In the genomic region with DNA sequence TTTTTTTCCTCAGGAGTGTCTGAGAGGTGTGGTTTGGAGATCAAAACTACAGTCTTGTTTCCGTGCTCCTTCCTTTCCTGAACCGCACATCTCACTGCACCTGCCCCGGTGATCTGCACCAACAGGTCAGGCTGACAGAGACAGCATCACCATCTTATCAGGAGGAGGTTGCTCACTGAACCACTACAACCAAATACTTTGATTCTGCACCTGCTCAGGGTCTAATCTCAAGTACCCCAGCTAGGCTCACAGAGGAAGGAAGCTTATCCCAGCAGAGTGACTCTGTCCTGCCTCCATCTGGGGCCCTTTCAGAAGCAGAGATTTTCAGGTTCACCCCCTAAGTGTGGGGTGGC, we compare ENCODE assay signal across 8 mouse cellular contexts. TPM values are rescaled to one million over a fixed set of nuclear protein-coding genes. Genes with fewer than 3 reads are reported as not detected.
DNase-seq lines count a peak whose midpoint lies in the region; ATAC-seq and TF ChIP-seq lines count a peak whose summit lies in the region.

No protein-coding gene starts in this region.

- DNase-seq in lung, postnatal 10 days = no peak
- no peak for DNase-seq in liver, embryonic 13.5 days
- no peak for DNase-seq in stomach, postnatal 0 days (ENCODE audit: low spot score)
- no peak for DNase-seq in left cerebral cortex, adult 18-20 months (ENCODE audit: low spot score in 2 of 2)
- DNase-seq in testis, postnatal 14 days (ENCODE audit: low spot score) = no peak
- DNase-seq in layer of hippocampus, adult 9-10 months (ENCODE audit: low spot score) = no peak

- H3K9ac ChIP-seq in lung, embryonic 15.5 days = no peak overlapping the region
- no peak overlapping the region for H3K9ac ChIP-seq in forebrain, embryonic 12.5 days
- no peak overlapping the region for H3K9ac ChIP-seq in liver, embryonic 13.5 days
- H3K9ac ChIP-seq in stomach, postnatal 0 days (ENCODE audit: low read length) = no peak overlapping the region

- TF ChIP-seq CTCF in stomach, postnatal 0 days (IDR thresholded peaks at IDR 0.05; ENCODE audit: low read depth) = no peak

- H3K4me3 ChIP-seq in lung, embryonic 15.5 days = peak overlapping the region; percentile 77; the same call in 1 of the 2 replicates
- peak overlapping the region; percentile 70 for H3K4me3 ChIP-seq in forebrain, embryonic 12.5 days (replicated peaks)
- peak overlapping the region; percentile 62; the same call in 1 of the 2 replicates for H3K4me3 ChIP-seq in liver, embryonic 13.5 days (replicated peaks)
- peak overlapping the region; percentile 75; the same call in 1 of the 2 replicates for H3K4me3 ChIP-seq in stomach, postnatal 0 days (ENCODE audit: low read depth, low read length)

- no peak for TF ChIP-seq EP300 in stomach, postnatal 0 days (optimal IDR thresholded peaks at IDR 0.05)

- H3K27me3 ChIP-seq in lung, embryonic 15.5 days = no peaks in the 10 kb centered on the region
- peaks cover 17% of the 10 kb centered on the region; the same call in 1 of the 2 replicates for H3K27me3 ChIP-seq in forebrain, embryonic 12.5 days
- peaks cover 15% of the 10 kb centered on the region for H3K27me3 ChIP-seq in liver, embryonic 13.5 days
- no peaks in the 10 kb centered on the region for H3K27me3 ChIP-seq in stomach, postnatal 0 days (ENCODE audit: control insufficient read depth, insufficient read depth, low read length)

- H3K4me2 ChIP-seq in lung, embryonic 15.5 days = peak overlapping the region; percentile 94
- peak overlapping the region; percentile 95 for H3K4me2 ChIP-seq in forebrain, embryonic 12.5 days
- peak overlapping the region; percentile 71 for H3K4me2 ChIP-seq in liver, embryonic 13.5 days
- peak overlapping the region; percentile 99 for H3K4me2 ChIP-seq in stomach, postnatal 0 days (replicated peaks; ENCODE audit: low read depth)

- H3K27ac ChIP-seq in lung, embryonic 15.5 days = peak overlapping the region; percentile 53; the same call in 1 of the 2 replicates
- no peak overlapping the region for H3K27ac ChIP-seq in forebrain, embryonic 12.5 days
- no peak overlapping the region for H3K27ac ChIP-seq in liver, embryonic 13.5 days
- H3K27ac ChIP-seq in stomach, postnatal 0 days (replicated peaks) = 0 out of 2 replicates have a peak overlapping the region, but pooled peaks have one; percentile 13

- no peaks in the 10 kb centered on the region for H3K9me3 ChIP-seq in lung, embryonic 15.5 days
- no peaks in the 10 kb centered on the region for H3K9me3 ChIP-seq in forebrain, embryonic 12.5 days
- no peaks in the 10 kb centered on the region for H3K9me3 ChIP-seq in liver, embryonic 13.5 days (replicated peaks)
- H3K9me3 ChIP-seq in stomach, postnatal 0 days (ENCODE audit: control insufficient read depth, low read length) = no peaks in the 10 kb centered on the region

- WGBS in lung, embryonic 15.5 days = 4% methylated on average over 3 of the region's 3 CpGs
- 8% methylated on average over 3 of the region's 3 CpGs for WGBS in forebrain, embryonic 12.5 days
- 9% methylated on average over 3 of the region's 3 CpGs for WGBS in liver, embryonic 13.5 days (ENCODE audit: insufficient replicate concordance)
- WGBS in stomach, postnatal 0 days = 5% methylated on average over 3 of the region's 3 CpGs

- ATAC-seq in lung, embryonic 15.5 days (ENCODE audit: borderline replicate concordance, extremely low read depth, low FRiP score, low TSS enrichment) = no peak
- no peak for ATAC-seq in forebrain, embryonic 12.5 days (ENCODE audit: low FRiP score)
- ATAC-seq in liver, embryonic 13.5 days (ENCODE audit: low read depth) = no peak
- no peak for ATAC-seq in stomach, postnatal 0 days (ENCODE audit: low FRiP score, low TSS enrichment)

- H3K4me1 ChIP-seq in lung, embryonic 15.5 days = peaks cover 11% of the 10 kb centered on the region
- H3K4me1 ChIP-seq in forebrain, embryonic 12.5 days = peaks cover 20% of the 10 kb centered on the region
- peaks cover 15% of the 10 kb centered on the region for H3K4me1 ChIP-seq in liver, embryonic 13.5 days (replicated peaks)
- no peaks in the 10 kb centered on the region; the same call in 1 of the 2 replicates for H3K4me1 ChIP-seq in stomach, postnatal 0 days (replicated peaks; ENCODE audit: control insufficient read depth, insufficient read depth)

- no peaks in the 10 kb centered on the region for H3K36me3 ChIP-seq in lung, embryonic 15.5 days
- H3K36me3 ChIP-seq in forebrain, embryonic 12.5 days (replicated peaks) = no peaks in the 10 kb centered on the region
- no peaks in the 10 kb centered on the region for H3K36me3 ChIP-seq in liver, embryonic 13.5 days
- H3K36me3 ChIP-seq in stomach, postnatal 0 days (ENCODE audit: control insufficient read depth, insufficient read depth, low read length) = no peaks in the 10 kb centered on the region

RNA-seq across cellular contexts. Expression of a gene that starts 0.6 kb away (rescaled TPM):
- polyA plus RNA-seq in lung, embryonic 15.5 days (2015; fragmentation: Nextera tagmentation; extraction: Ambion mirVana) = 8.5 and 10.1 TPM in 2 replicates
- 7.8 and 7.9 TPM in 2 replicates for polyA plus RNA-seq in forebrain, embryonic 12.5 days (2016; fragmentation: Nextera tagmentation; extraction: Ambion mirVana)
- 1.1 and 1.2 TPM in 2 replicates for polyA plus RNA-seq in liver, embryonic 13.5 days (2015; fragmentation: Nextera tagmentation; extraction: Ambion mirVana)
- polyA plus RNA-seq in stomach, postnatal 0 days (2015; fragmentation: Nextera tagmentation; extraction: Ambion mirVana) = 7.6 and 8.5 TPM in 2 replicates
- total RNA-seq in left cerebral cortex, adult 18-20 months (2021) = 100 to 1,000 TPM; 136 to 137 TPM

Comparison
In these comparisons a context has a peak if more than half of its experiments do, and no peak if none do; other contexts are left out.
1. H3K27ac ChIP-seq: peak in lung, embryonic 15.5 days (single experiment) and stomach, postnatal 0 days (single experiment); none in forebrain, embryonic 12.5 days (single experiment) and liver, embryonic 13.5 days (single experiment).
2. Peak in every context shown above with its lines, with median percentiles within 50 percentile points of each other: H3K4me2 ChIP-seq and H3K4me3 ChIP-seq.